Mouse (Mus musculus): ENCODE data around the gene Chchd5. TPM values are rescaled to one million over a fixed set of nuclear protein-coding genes. Genes with fewer than 3 reads are reported as not detected.

The Chchd5 gene
- 10 to 100 TPM; 25.2 to 41.0 TPM for polyA plus RNA-seq (2012; fragmentation: generic; extraction: Trizol)

GRCm38 (mm10) chr2:129129412-129129929 is at the start of gene Chchd5:
Chchd5 (plus strand) TSS chr2:129129700.

GRCm38 (mm10) chr2:129100784-129101310 is 28.7 kb upstream of the Chchd5 start, which contains the start of gene Polr1b:
Polr1b (plus strand) TSS chr2:129100995.

Other genes with a start within 250 kb of the Chchd5 start
- gene Zc3h8, start 185.6 kb upstream of the Chchd5 start, polyA plus RNA-seq (2012; fragmentation: generic; extraction: Trizol), result under 1 TPM; 0.21 to 0.71 TPM
- 1 to 10 TPM in 1 of 2 experiments, under 1 TPM in 1; 0.33 to 1.6 TPM for gene Zc3h6, start 162.3 kb upstream of the Chchd5 start, polyA plus RNA-seq (2012; fragmentation: generic; extraction: Trizol)
- gene Gm10762, start 162.0 kb upstream of the Chchd5 start, polyA plus RNA-seq (2012; fragmentation: generic; extraction: Trizol), result 1 to 10 TPM; 2.0 to 3.4 TPM
- under 1 TPM in 1 of 2 experiments, not detected in 1; 0.04 TPM for gene Vinac1, start 81.5 kb upstream of the Chchd5 start, polyA plus RNA-seq (2012; fragmentation: generic; extraction: Trizol)
- 1 to 10 TPM; 2.1 to 8.3 TPM for gene Ttl, start 63.8 kb upstream of the Chchd5 start, polyA plus RNA-seq (2012; fragmentation: generic; extraction: Trizol)
- gene Polr1b, start 28.7 kb upstream of the Chchd5 start, polyA plus RNA-seq (2012; fragmentation: generic; extraction: Trizol), result 1 to 10 TPM; 5.5 to 8.0 TPM
- 1 to 10 TPM; 4.7 to 5.3 TPM for gene Slc20a1, start 69.1 kb downstream of the Chchd5 start, polyA plus RNA-seq (2012; fragmentation: generic; extraction: Trizol)
- gene Ckap2l, start 167.5 kb downstream of the Chchd5 start, polyA plus RNA-seq (2012; fragmentation: generic; extraction: Trizol), result 10 to 100 TPM in 1 of 2 experiments, 1 to 10 TPM in 1; 1.8 to 21.4 TPM
- not detected for gene Il1a, start 180.3 kb downstream of the Chchd5 start, polyA plus RNA-seq (2012; fragmentation: generic; extraction: Trizol)
- not detected for gene Il1b, start 241.4 kb downstream of the Chchd5 start, polyA plus RNA-seq (2012; fragmentation: generic; extraction: Trizol)

All from C3H10T1/2 (cell line).